Mouse (Mus musculus): ENCODE data around the gene 4930402F06Rik. TPM values are rescaled to one million over a fixed set of nuclear protein-coding genes. Genes with fewer than 3 reads are reported as not detected.

Gene 4930402F06Rik
- polyA plus RNA-seq, 1 experiment from 2014 or later: not detected

DNA sequence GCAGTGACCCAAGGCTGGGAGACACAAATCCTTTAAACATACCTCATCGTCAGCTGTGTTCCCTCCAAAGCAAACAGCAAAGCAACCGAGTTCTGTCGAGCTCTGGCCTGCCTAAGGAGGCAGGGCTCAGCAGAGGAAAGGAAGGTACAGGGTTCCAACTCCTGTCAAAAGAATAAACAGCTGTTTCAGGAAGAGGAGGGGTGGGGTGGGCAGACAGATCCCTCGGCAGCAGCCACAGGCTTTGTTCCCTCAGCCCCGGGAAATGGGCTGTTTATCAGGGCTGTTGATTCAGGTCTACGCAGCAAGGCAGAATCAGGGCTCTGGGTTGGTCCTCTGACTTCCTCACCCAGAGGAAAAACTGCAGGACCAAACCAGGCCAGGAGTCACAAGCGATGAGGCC, 35.5 kb upstream of the 4930402F06Rik start:
- Histone ChIP-seq H3K27ac (0 out of 2 replicates have a peak overlapping the region, but pooled peaks have one; percentile 17), H3K9ac (no peak overlapping the region)

DNA sequence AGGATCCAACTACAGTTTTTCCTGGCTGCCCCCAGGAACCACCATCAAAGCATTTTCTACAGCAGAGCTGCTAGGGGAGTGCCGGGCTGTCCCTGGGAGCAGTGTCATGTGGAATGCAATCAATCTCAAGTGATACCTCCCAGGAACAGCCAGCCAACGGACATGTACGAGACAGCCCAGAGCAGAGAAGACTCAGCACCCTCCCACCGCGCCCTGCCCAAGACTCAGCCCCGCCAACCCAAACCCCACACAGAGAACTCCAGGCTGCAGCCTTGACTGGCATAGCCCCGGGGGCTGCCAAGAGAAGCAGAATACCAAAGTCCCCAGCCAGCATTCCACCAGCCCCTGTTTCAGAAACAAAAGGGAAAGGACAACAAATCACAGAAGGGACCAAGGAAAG, 35.0 kb upstream of the 4930402F06Rik start:
- Histone ChIP-seq H3K27me3 (replicated peaks) (no peaks in the 10 kb centered on the region), H3K4me1 (peaks cover 55% of the 10 kb centered on the region), H3K9me3 (replicated peaks) (no peaks in the 10 kb centered on the region), H3K9ac (no peak overlapping the region), H3K27ac (0 out of 2 replicates have a peak overlapping the region, but pooled peaks have one; percentile 17), H3K4me3 (no peak overlapping the region), H3K4me2 (0 out of 2 replicates have a peak overlapping the region, but pooled peaks have one; percentile 20), H3K36me3 (peaks cover 60% of the 10 kb centered on the region)
- WGBS (ENCODE audit: insufficient replicate concordance): 73% methylated on average over 7 of the region's 7 CpGs
- ATAC-seq: no peak

More for the DNA sequence above, 35.5 kb upstream of the 4930402F06Rik start:
- 47% methylated on average over 7 of the region's 7 CpGs for WGBS (ENCODE audit: insufficient replicate concordance)
- Histone ChIP-seq H3K36me3 (peaks cover 58% of the 10 kb centered on the region), H3K27me3 (replicated peaks) (no peaks in the 10 kb centered on the region), H3K9me3 (replicated peaks) (no peaks in the 10 kb centered on the region), H3K4me3 (no peak overlapping the region), H3K4me1 (peaks cover 51% of the 10 kb centered on the region), H3K4me2 (0 out of 2 replicates have a peak overlapping the region, but pooled peaks have one; percentile 20)
- ATAC-seq: no peak

DNA sequence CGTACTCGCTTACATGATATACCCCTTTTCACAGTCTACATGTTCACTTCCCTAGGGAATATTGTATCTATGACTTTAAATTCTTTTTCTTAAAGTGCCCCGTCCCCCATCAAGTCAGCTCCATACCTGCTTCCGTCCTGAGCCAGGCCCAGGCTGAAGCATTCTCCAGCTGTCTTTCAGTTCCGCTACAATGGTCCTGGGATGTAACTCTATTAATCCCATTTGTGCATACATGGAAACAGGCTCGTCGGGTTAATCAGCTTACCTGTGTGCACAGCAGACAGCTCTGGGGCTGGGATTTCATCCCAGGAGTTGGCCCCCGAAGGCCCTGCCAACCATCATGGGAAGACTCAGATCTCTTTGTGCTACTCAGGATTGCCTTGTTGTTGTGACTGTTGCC, 33.8 kb upstream of the 4930402F06Rik start:
- H3K27me3 ChIP-seq (replicated peaks): no peaks in the 10 kb centered on the region
- 88% methylated on average over 8 of the region's 8 CpGs for WGBS (ENCODE audit: insufficient replicate concordance)
- no peak overlapping the region for H3K9ac ChIP-seq
- H3K4me3 ChIP-seq: no peak overlapping the region
- H3K27ac ChIP-seq: no peak overlapping the region
- H3K4me2 ChIP-seq: no peak overlapping the region
- ATAC-seq: no peak
- peaks cover 51% of the 10 kb centered on the region for H3K4me1 ChIP-seq
- H3K36me3 ChIP-seq: peaks cover 53% of the 10 kb centered on the region
- no peaks in the 10 kb centered on the region for H3K9me3 ChIP-seq (replicated peaks)

DNA sequence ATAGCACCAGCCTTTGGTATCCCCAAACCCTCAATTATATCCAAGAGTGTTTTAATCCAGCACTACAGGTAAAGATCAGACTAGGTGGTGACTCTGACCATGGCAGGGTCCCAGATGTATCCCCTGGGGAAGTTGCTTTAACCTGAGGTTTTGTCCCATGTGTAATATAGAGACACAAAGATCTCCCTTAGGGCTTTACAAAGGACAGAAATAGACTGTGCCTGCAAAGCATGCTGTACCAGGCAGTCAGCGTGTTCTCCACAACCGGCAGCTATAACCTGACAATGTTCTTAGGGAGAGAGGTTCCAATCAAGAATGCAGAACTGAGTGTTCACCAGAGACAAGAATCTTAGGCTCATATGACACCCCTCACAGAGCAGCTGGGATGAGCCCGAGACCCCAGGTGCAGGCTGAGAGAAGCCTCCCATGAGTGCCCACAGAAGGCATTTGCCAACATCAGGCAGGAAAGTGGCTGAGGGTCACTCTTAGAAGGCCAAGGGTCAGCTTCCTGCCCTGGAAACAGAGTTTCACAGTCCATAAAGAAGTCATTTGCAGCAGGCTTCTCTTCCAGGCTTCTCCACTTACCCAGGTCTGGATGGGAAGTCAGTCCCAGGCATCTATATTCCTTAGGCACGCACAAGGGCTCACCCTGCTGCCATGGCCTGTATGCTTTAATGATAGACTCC, 31.8 kb upstream of the 4930402F06Rik start:
- WGBS (ENCODE audit: insufficient replicate concordance): 75% methylated on average over 4 of the region's 4 CpGs
- Histone ChIP-seq H3K27ac (no peak overlapping the region), H3K4me2 (no peak overlapping the region), H3K4me1 (peaks cover 43% of the 10 kb centered on the region), H3K36me3 (peaks cover 50% of the 10 kb centered on the region), H3K9me3 (replicated peaks) (no peaks in the 10 kb centered on the region), H3K9ac (no peak overlapping the region), H3K27me3 (replicated peaks) (no peaks in the 10 kb centered on the region), H3K4me3 (no peak overlapping the region)
- ATAC-seq: no peak

DNA sequence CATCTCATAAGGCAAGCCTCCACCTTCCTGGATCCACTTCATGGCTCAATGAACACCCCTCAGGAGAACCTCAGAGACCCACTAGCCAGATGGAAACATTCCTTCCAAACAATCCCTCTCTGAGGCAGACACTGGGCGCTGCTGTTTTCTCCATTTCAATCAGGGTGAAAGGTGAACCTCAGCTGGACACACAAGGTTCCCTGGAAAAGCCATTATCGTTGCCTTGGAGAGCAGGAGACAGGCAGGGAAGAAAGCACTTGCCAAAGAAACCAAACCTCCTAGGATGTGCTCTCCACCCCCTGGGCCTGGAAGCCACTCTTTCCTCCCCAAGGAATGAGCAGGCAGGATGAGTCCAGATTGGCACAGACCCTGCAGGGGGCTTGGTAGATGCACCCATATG, 30.6 kb upstream of the 4930402F06Rik start:
- Histone ChIP-seq H3K9ac (no peak overlapping the region), H3K27me3 (replicated peaks) (no peaks in the 10 kb centered on the region), H3K4me2 (no peak overlapping the region), H3K4me3 (no peak overlapping the region), H3K36me3 (peaks cover 61% of the 10 kb centered on the region), H3K4me1 (peaks cover 42% of the 10 kb centered on the region), H3K9me3 (replicated peaks) (no peaks in the 10 kb centered on the region), H3K27ac (no peak overlapping the region)
- no peak for ATAC-seq
- WGBS (ENCODE audit: insufficient replicate concordance): 76% methylated on average over 2 of the region's 2 CpGs

DNA sequence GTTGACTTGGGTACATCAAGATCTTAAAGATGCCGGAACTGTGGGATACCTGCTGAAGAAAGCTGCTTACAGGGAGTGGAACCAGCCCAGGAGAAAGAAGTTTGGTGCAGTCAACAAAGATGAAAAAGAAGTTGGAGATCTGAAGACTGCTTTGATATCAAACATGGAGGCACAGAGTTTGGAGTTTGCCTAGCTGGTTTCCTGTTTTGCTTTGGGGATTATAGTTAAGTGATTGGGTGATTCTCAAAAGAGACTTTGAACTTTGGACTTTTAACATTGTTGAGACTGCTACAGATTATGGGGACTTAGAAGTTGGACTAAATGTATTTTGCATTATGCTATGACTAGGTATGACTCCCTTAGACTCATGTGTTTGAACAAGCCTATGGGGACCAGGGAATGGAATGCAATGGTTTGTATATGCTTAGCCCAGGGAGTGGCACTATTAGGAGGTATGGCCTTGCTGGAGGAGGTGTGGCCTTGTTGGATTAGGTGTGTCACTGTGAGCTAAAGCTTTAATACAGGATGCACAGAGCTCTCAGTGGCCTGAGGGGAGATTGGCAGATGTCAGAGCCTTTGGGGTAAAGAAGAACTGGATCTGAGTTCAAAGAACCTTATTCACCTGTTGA, 26.9 kb upstream of the 4930402F06Rik start:
- Histone ChIP-seq H3K36me3 (peaks cover 72% of the 10 kb centered on the region), H3K9ac (no peak overlapping the region), H3K4me1 (peaks cover 69% of the 10 kb centered on the region), H3K27ac (no peak overlapping the region), H3K9me3 (replicated peaks) (peaks cover 5% of the 10 kb centered on the region; the same call in 1 of the 2 replicates), H3K4me3 (no peak overlapping the region), H3K4me2 (no peak overlapping the region), H3K27me3 (replicated peaks) (no peaks in the 10 kb centered on the region)
- ATAC-seq: no peak
- 86% methylated on average over 1 of the region's 1 CpGs for WGBS (ENCODE audit: insufficient replicate concordance)

DNA sequence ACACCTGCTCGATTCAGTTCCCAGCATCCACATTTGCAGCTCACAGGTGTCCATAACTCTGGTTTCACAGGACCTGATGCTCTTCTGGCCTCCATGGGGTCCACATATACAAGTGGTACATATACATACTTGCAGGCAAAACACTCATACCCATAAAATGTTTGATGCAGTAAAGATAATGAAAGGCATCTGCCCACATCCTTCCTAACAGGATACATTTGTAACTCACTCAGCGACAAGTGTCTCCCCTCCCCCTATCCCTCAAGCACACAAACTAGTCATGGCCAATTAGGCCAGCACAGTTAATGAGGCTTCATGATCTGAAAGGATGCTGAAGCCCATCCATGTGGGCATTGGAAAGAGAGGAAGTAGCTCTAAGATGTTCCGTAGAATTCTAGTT, 25.4 kb upstream of the 4930402F06Rik start:
- H3K4me2 ChIP-seq: no peak overlapping the region
- H3K27me3 ChIP-seq (replicated peaks): no peaks in the 10 kb centered on the region
- H3K9me3 ChIP-seq (replicated peaks): peaks cover 7% of the 10 kb centered on the region; the same call in 1 of the 2 replicates
- no peak overlapping the region for H3K4me3 ChIP-seq
- WGBS (ENCODE audit: insufficient replicate concordance): 76% methylated on average over 3 of the region's 3 CpGs
- H3K36me3 ChIP-seq: peaks cover 68% of the 10 kb centered on the region
- H3K9ac ChIP-seq: no peak overlapping the region
- H3K4me1 ChIP-seq: peaks cover 73% of the 10 kb centered on the region
- H3K27ac ChIP-seq: no peak overlapping the region
- no peak for ATAC-seq

DNA sequence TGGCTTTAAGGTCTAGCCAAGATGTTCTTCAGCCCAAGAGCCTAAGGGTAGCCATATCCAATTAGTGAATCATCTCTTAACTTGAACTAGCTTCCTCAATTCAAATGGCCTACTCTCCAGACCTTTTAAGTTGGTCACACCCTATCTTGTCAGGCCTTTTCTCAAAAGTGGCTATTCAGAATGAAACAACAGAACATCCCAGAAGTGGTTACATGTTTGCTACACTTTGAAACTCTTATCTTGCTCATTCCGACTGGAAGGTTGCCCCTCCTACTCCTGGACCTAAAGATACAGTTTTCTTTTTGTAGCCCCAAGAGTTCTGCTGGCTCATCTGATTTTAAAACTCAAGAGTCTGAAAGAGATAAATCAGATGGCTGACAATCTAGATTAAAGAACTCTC, 23.7 kb upstream of the 4930402F06Rik start:
- Histone ChIP-seq H3K4me2 (peak overlapping the region; percentile 16), H3K4me3 (no peak overlapping the region), H3K27me3 (replicated peaks) (no peaks in the 10 kb centered on the region), H3K27ac (peak overlapping the region; percentile 75), H3K9me3 (replicated peaks) (peaks cover 7% of the 10 kb centered on the region; the same call in 1 of the 2 replicates), H3K9ac (no peak overlapping the region), H3K36me3 (peaks cover 60% of the 10 kb centered on the region), H3K4me1 (peaks cover 87% of the 10 kb centered on the region)
- peak; percentile 56 for ATAC-seq
- WGBS (ENCODE audit: insufficient replicate concordance): 37% methylated on average over 1 of the region's 1 CpGs

DNA sequence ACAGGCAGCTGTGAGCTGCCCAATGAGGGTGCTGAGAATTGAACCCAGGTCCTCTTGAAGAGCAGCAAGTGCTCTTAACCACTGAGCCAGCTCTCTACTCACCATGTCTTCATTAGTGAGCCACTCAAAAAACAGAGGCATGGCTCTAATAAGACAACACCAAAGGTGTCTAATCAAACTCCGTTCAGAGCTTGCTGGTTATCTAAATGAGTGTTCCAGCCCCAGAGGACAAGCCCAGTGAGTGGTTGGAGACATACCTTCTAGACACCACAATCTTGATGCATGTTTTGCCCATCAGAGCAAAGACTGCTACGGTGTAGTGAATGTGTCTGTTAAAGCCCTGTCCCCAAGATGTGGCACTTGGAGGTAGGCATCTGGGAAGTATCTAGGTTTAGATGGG, 22.7 kb upstream of the 4930402F06Rik start:
- Histone ChIP-seq H3K36me3 (peaks cover 54% of the 10 kb centered on the region), H3K4me2 (peak overlapping the region; percentile 43), H3K4me1 (peaks cover 88% of the 10 kb centered on the region), H3K4me3 (no peak overlapping the region), H3K9me3 (replicated peaks) (peaks cover 7% of the 10 kb centered on the region; the same call in 1 of the 2 replicates), H3K27ac (peak overlapping the region; percentile 75), H3K27me3 (replicated peaks) (no peaks in the 10 kb centered on the region), H3K9ac (no peak overlapping the region)
- WGBS (ENCODE audit: insufficient replicate concordance): 27% methylated on average over 2 of the region's 2 CpGs
- ATAC-seq: peak; percentile 82

DNA sequence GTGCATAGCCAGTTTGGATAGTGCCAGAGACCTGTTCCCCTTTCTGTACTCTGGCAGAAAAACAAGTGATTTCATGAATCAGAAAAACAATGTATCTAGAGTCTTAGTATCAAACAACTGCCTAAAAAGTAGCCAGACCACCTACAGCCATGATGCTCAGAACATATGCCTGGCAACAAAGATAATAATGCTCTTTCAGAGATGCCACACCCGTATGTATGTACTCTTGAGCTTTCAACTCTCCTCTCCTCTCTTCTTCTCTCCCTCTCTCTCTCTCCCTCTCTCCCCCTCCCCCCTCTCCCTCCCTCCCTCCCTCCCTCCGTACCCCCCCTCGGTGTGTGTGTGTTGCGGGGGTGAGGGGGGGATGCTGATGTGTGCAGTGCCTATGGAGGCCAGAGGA, 22.3 kb upstream of the 4930402F06Rik start:
- peak; percentile 74 for ATAC-seq
- 87% methylated on average over 4 of the region's 4 CpGs for WGBS (ENCODE audit: insufficient replicate concordance)
- Histone ChIP-seq H3K9ac (no peak overlapping the region), H3K27ac (peak overlapping the region; percentile 75), H3K27me3 (replicated peaks) (no peaks in the 10 kb centered on the region), H3K9me3 (replicated peaks) (peaks cover 7% of the 10 kb centered on the region; the same call in 1 of the 2 replicates), H3K4me3 (no peak overlapping the region), H3K36me3 (peaks cover 58% of the 10 kb centered on the region), H3K4me1 (peaks cover 84% of the 10 kb centered on the region), H3K4me2 (peak overlapping the region; percentile 43; the same call in 1 of the 2 replicates)

DNA sequence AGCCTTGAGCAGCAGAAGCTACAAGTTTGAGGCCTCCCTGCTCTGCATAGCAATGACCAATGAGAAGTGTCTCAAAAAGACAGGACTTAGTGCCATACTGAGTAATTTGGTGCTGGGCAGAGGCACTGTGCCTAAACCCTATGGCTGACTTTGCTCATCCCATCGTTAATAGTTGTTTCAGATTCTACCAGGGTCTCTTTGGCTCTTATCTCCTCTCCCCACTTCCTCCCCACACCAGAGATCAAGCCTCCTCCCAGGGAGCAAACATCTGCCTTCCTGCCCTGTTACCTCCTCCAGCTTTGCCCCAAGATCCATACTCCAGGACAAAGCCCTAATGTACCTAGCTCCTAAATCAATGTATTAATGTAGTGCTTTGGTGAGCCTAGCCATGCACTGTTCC, 20.3 kb upstream of the 4930402F06Rik start:
- Histone ChIP-seq H3K4me3 (no peak overlapping the region), H3K27me3 (replicated peaks) (no peaks in the 10 kb centered on the region), H3K36me3 (peaks cover 63% of the 10 kb centered on the region), H3K4me2 (no peak overlapping the region), H3K9ac (no peak overlapping the region; the same call in 1 of the 2 replicates), H3K27ac (peak overlapping the region; percentile 50), H3K9me3 (replicated peaks) (peaks cover 7% of the 10 kb centered on the region; the same call in 1 of the 2 replicates), H3K4me1 (peaks cover 66% of the 10 kb centered on the region)
- WGBS (ENCODE audit: insufficient replicate concordance): 27% methylated on average over 1 of the region's 1 CpGs
- no peak for ATAC-seq

DNA sequence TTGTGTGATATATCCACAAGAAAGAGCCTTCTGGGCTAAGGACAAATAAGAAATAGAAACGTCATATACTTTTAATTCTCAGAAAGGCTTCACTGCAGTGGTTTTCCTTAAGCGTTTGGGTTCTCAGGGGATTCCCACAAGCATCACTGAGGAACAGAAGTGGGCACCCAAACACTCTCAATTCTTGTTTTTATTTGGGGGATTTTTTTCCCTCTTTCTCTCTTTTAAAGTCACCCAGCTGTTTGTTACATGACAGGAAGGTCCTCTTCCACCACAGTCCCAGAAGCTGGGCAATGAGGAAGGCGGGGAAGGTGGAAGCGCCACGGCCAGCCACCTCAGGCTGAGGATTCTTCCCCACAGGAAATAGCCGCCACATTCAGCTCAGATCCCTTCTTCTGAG, 19.5 kb upstream of the 4930402F06Rik start:
- no peak for ATAC-seq
- H3K27me3 ChIP-seq (replicated peaks): no peaks in the 10 kb centered on the region
- no peak overlapping the region for H3K9ac ChIP-seq
- WGBS (ENCODE audit: insufficient replicate concordance): 61% methylated on average over 6 of the region's 6 CpGs
- H3K9me3 ChIP-seq (replicated peaks): peaks cover 7% of the 10 kb centered on the region; the same call in 1 of the 2 replicates
- no peak overlapping the region for H3K4me2 ChIP-seq
- H3K4me1 ChIP-seq: peaks cover 58% of the 10 kb centered on the region
- H3K27ac ChIP-seq: peak overlapping the region; percentile 27
- peaks cover 60% of the 10 kb centered on the region for H3K36me3 ChIP-seq
- no peak overlapping the region for H3K4me3 ChIP-seq

Measured in liver, embryonic 12.5 days (tissue).